Mouse (Mus musculus) left cerebral cortex, postnatal 36 days (tissue): ENCODE measurements around the gene Tmem243. TPM values are rescaled to one million over a fixed set of nuclear protein-coding genes. Genes with fewer than 3 reads are reported as not detected.

Experiments
- DNase-seq, 2 experiments: peaks; one replicate each; pipeline ENCODE4 v3.0.0; 2021 to 2022; ENCODE audit warnings: low spot score in 2 of 2, mixed read lengths in 1 of 2
- intact Hi-C: fragments of 180-260 bp; cut with DNase I; formaldehyde crosslinking; loops from one replicate; pipeline ENCODE4 v1.15.1; 2025
- total RNA-seq, 2 experiments: library from RNA; stranded (reverse); gene quantifications; 2 replicates each; pipeline ENCODE4 v1.2.3; 2021

The Tmem243 gene
- 10 to 100 TPM; 11.2 to 12.6 TPM for total RNA-seq

GRCm38 (mm10) chr5:9100207-9100848 is at the start of gene Tmem243:
Gene Tmem243, plus strand, starts transcription at chr5:9100668.
- DNase-seq: peak; percentile 87
- intact Hi-C loops: loop anchor here (5.0 kb wide), 1 partner anchor 103 kb away; the partner anchor contains the start of gene Crot

- intact Hi-C loops: no loop called here
- DNase-seq: peak; percentile 47 to 64
These were observed 44.3 kb upstream of the Tmem243 start for GRCm38 (mm10) chr5:9056020-9056660.

- intact Hi-C loops: no loop called here
- DNase-seq: no peak
These were observed 43.1 kb upstream of the Tmem243 start for GRCm38 (mm10) chr5:9057277-9057879.

- no peak for DNase-seq
- intact Hi-C loops: no loop called here
These were observed 41.0 kb upstream of the Tmem243 start for GRCm38 (mm10) chr5:9059303-9060023.

- no peak for DNase-seq
- intact Hi-C loops: no loop called here
These were observed 40.2 kb upstream of the Tmem243 start for GRCm38 (mm10) chr5:9060228-9060627.

GRCm38 (mm10) chr5:9064217-9064616 is 36.3 kb upstream of the Tmem243 start:
- intact Hi-C loops: no loop called here
- no peak for DNase-seq

GRCm38 (mm10) chr5:9068886-9069285 is 31.6 kb upstream of the Tmem243 start:
- intact Hi-C loops: no loop called here
- DNase-seq: peak; percentile 22 to 27

GRCm38 (mm10) chr5:9069599-9070209 is 30.8 kb upstream of the Tmem243 start:
- no peak for DNase-seq
- intact Hi-C loops: loop anchor here (2.0 to 10.0 kb wide), 2 partner anchors 43 to 355 kb away; no protein-coding TSS in a partner anchor

- no peak for DNase-seq
- intact Hi-C loops: loop anchor here (2.0 to 10.0 kb wide), 2 partner anchors 41 to 353 kb away; no protein-coding TSS in a partner anchor
These were observed 29.1 kb upstream of the Tmem243 start for GRCm38 (mm10) chr5:9071360-9071759.

GRCm38 (mm10) chr5:9073177-9073854 is 27.2 kb upstream of the Tmem243 start:
- intact Hi-C loops: loop anchor here (10.0 kb wide), 1 partner anchor 351 kb away; no protein-coding TSS in a partner anchor

GRCm38 (mm10) chr5:9079773-9080501 is 20.5 kb upstream of the Tmem243 start:
- intact Hi-C loops: loop anchor here (10.0 kb wide), 1 partner anchor 345 kb away; no protein-coding TSS in a partner anchor
- no peak for DNase-seq

More at GRCm38 (mm10) chr5:9073177-9073854, 27.2 kb upstream of the Tmem243 start:
- DNase-seq: no peak

GRCm38 (mm10) chr5:9086924-9087719 is 13.3 kb upstream of the Tmem243 start:
- intact Hi-C loops: no loop called here
- DNase-seq: no peak

GRCm38 (mm10) chr5:9090493-9091106 is 9.9 kb upstream of the Tmem243 start:
- DNase-seq: no peak
- intact Hi-C loops: no loop called here

GRCm38 (mm10) chr5:9092716-9093115 is 7.8 kb upstream of the Tmem243 start:
- DNase-seq: no peak
- intact Hi-C loops: no loop called here

GRCm38 (mm10) chr5:9093490-9093889 is 7.0 kb upstream of the Tmem243 start:
- DNase-seq: no peak
- intact Hi-C loops: no loop called here

- intact Hi-C loops: loop anchor here (5.0 kb wide), 1 partner anchor 104 kb away; the partner anchor contains the start of gene Crot
- DNase-seq: peak in 1 of 2 experiments; percentile 18
These were observed 657 bp downstream of the Tmem243 start for GRCm38 (mm10) chr5:9100849-9101801.
